Mouse (Mus musculus) thymus, adult 2 months (tissue): ENCODE results near the gene Gm3336.

Experiments used
- CTCF ChIP-seq: fragments of 200-500 bp; IDR thresholded peaks from 2 replicates; pipeline ENCODE4 v1.5.1; 2012; ENCODE audit warnings: mild to moderate bottlenecking, control low read depth, low read length, moderate library complexity, borderline replicate concordance; ENCODE audit not compliant: control insufficient read depth, poor library complexity, insufficient read depth; ENCODE audit errors: extremely low read depth
- POLR2A ChIP-seq: fragments of 200-500 bp; IDR thresholded peaks from 2 replicates; pipeline ENCODE4 v1.6.1; 2012; ENCODE audit warnings: mild to moderate bottlenecking, low read length, control low read depth, moderate library complexity; ENCODE audit not compliant: control insufficient read depth, poor library complexity, insufficient read depth; ENCODE audit errors: extremely low read depth

GRCm38 (mm10) chr8:70718297-70718696 lies at the start of gene Gm3336:
- TF ChIP-seq CTCF: peak; percentile 97
- no peak for TF ChIP-seq POLR2A
